Mouse (Mus musculus): Measurements from ENCODE around the gene Stpg1. TPM values are rescaled to one million over a fixed set of nuclear protein-coding genes. Genes with fewer than 3 reads are reported as not detected.

Stpg1 gene
- total and polyA plus RNA-seq, 2 experiments from 2014 or later = 0.18 TPM; not detected in 1

DNA sequence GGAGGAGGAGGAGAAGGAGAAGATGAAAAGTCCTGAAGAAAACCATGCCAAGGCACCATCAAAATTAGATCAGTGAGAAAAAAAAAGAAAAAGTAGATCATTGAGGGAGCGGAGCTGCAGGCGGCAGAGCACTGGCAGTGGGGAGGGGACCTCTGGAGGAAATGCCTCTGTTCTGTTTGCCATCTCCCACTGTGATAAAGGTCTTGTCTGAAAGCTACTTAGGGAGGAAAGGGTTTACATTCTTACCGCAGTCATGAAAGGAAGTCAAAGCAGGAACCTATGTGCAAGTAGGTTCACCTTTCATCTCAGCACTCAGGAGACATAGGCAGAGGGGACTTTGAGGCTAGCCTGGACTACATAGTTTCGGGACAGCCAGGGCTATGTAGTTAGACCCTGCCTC lies 7.0 kb downstream of the Stpg1 start:
- H3K9ac ChIP-seq (replicated peaks; ENCODE audit: low read depth, low read length) = no peak overlapping the region
- DNase-seq (ENCODE audit: low spot score) = no peak
- no peaks in the 10 kb centered on the region for H3K36me3 ChIP-seq (replicated peaks; ENCODE audit: control insufficient read depth, insufficient read depth, low read length)
- no peaks in the 10 kb centered on the region for H3K9me3 ChIP-seq (replicated peaks; ENCODE audit: control insufficient read depth, low read length)
- H3K4me3 ChIP-seq (ENCODE audit: low read depth, low read length) = no peak overlapping the region
- 46% methylated on average over 4 of the region's 4 CpGs for WGBS
- H3K4me1 ChIP-seq (ENCODE audit: control insufficient read depth, insufficient read depth) = no peaks in the 10 kb centered on the region
- no peaks in the 10 kb centered on the region for H3K27me3 ChIP-seq (ENCODE audit: control insufficient read depth, insufficient read depth, low read length)
- no peak overlapping the region for H3K4me2 ChIP-seq (ENCODE audit: low read depth, low read length)
- no peak overlapping the region for H3K27ac ChIP-seq (ENCODE audit: low read depth)
- no peak for ATAC-seq (ENCODE audit: insufficient read depth, low read depth)
- TF ChIP-seq EP300 (IDR thresholded peaks at IDR 0.05; ENCODE audit: low read depth) = no peak
- TF ChIP-seq CTCF (IDR thresholded peaks at IDR 0.05; ENCODE audit: low read depth) = no peak

DNA sequence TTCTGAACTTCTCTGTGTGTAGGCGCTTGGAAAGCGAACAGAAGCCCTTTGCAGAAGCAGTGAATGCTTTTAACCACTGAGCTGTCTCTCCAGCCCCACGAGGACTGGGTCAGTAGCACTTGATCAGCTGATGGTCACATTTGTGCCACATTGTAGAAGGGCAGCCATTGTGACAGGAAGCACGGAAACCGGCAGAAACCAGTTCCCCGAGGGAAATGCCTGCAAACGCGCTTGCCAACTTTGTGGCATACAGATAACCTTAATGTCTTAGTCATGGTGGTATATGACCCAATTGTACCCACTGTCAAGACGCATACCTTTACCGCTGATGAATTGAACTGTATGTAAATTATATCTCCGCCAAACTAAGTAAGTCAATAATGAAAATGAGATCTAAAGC lies 11.2 kb downstream of the Stpg1 start:
- 66% methylated on average over 11 of the region's 11 CpGs for WGBS

DNA sequence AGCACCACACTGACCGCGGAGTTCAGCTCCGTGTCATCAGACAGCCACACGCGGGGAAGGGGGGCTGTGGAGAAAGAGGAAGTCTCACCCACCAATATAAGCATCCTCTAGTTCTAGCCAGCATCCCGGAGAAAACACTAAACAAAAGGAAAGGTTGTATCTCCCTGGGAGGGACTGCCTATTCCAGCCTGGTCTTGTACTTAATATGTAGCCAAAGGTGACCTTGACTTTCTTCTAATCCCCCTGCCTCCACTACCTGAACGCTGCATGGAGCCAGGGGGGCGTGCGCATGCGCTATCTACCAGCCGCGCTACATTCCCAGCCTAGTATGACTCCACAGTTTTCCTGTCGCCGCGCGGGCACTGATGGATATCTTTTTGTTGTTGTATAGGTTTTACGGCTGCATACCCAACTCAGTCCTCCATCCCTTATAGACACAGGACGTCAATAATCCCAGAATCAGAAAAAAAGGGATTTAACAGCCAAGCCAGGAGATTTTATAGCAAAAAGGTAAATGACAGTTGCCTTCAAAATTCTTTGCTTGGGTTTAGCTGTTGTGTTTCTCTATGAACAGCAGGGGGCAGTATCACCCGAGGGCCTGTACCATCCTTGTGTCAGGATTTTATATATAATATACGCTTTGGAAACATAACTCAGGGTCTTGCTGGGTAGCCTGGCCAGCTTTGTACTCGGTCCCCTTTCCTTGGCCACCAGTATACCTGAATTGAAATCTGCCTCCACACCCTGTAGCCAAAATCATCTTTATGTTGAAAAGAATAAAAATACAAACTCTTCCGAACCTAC lies 13.2 kb downstream of the Stpg1 start:
- Histone ChIP-seq H3K36me3 (replicated peaks; ENCODE audit: control insufficient read depth, insufficient read depth, low read length) (no peaks in the 10 kb centered on the region), H3K9me3 (replicated peaks; ENCODE audit: control insufficient read depth, low read length) (no peaks in the 10 kb centered on the region), H3K9ac (replicated peaks; ENCODE audit: low read depth, low read length) (0 out of 2 replicates have a peak overlapping the region, but pooled peaks have one; percentile 8), H3K4me3 (ENCODE audit: low read depth, low read length) (peak overlapping the region; percentile 33), H3K27me3 (ENCODE audit: control insufficient read depth, insufficient read depth, low read length) (no peaks in the 10 kb centered on the region), H3K27ac (ENCODE audit: low read depth) (no peak overlapping the region), H3K4me2 (ENCODE audit: low read depth, low read length) (peak overlapping the region; percentile 59), H3K4me1 (ENCODE audit: control insufficient read depth, insufficient read depth) (peaks cover 6% of the 10 kb centered on the region; the same call in 1 of the 2 replicates)
- DNase-seq (ENCODE audit: low spot score) = peak; percentile 27
- 11% methylated on average over 22 of the region's 22 CpGs for WGBS
- 0 out of 2 replicates have a peak, but pooled peaks have one; percentile 42 for ATAC-seq (ENCODE audit: insufficient read depth, low read depth)
- TF ChIP-seq CTCF (IDR thresholded peaks at IDR 0.05; ENCODE audit: low read depth) (peak; percentile 61), EP300 (IDR thresholded peaks at IDR 0.05; ENCODE audit: low read depth) (no peak)

More for the DNA sequence above, 11.2 kb downstream of the Stpg1 start:
- no peak overlapping the region for H3K4me3 ChIP-seq (ENCODE audit: low read depth, low read length)
- ATAC-seq (ENCODE audit: insufficient read depth, low read depth) = no peak
- no peaks in the 10 kb centered on the region for H3K27me3 ChIP-seq (ENCODE audit: control insufficient read depth, insufficient read depth, low read length)
- no peak overlapping the region for H3K27ac ChIP-seq (ENCODE audit: low read depth)
- no peak overlapping the region for H3K4me2 ChIP-seq (ENCODE audit: low read depth, low read length)
- TF ChIP-seq EP300 (IDR thresholded peaks at IDR 0.05; ENCODE audit: low read depth) (no peak), CTCF (IDR thresholded peaks at IDR 0.05; ENCODE audit: low read depth) (no peak)
- no peaks in the 10 kb centered on the region for H3K9me3 ChIP-seq (replicated peaks; ENCODE audit: control insufficient read depth, low read length)
- H3K4me1 ChIP-seq (ENCODE audit: control insufficient read depth, insufficient read depth) = peaks cover 6% of the 10 kb centered on the region; the same call in 1 of the 2 replicates
- H3K9ac ChIP-seq (replicated peaks; ENCODE audit: low read depth, low read length) = no peak overlapping the region
- H3K36me3 ChIP-seq (replicated peaks; ENCODE audit: control insufficient read depth, insufficient read depth, low read length) = no peaks in the 10 kb centered on the region
- no peak for DNase-seq (ENCODE audit: low spot score)

DNA sequence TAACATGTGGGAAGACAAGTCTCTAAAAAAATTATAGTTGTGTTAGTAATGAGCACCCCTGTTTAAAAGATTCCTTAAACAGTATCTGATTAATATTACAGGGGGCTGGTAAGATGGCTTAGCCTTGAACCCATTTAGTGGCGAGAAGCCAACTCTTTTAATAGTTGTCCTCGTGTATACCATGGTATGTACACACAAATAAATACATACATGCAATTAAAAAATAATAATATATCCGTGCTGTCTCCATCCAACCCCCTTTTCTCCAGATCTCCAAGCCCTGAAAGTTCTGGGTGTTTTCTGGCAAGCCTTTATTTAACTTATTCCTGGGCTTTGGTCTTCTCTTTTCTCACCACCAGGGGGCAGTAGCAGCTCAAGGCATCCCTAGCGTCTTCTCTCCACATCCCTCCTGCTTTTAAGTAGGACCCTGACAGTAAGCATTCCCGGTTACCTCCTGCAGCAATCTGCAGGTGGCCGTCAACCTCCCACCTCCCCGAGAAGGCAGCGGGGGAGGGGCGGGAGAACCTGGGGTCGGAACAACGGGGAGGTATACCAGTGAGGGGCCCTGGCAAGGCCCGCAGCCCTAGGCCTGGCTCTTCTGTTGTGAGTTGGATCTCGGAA lies 13.9 kb downstream of the Stpg1 start:
- Histone ChIP-seq H3K27ac (ENCODE audit: low read depth) (no peak overlapping the region), H3K4me3 (ENCODE audit: low read depth, low read length) (no peak overlapping the region), H3K9ac (replicated peaks; ENCODE audit: low read depth, low read length) (no peak overlapping the region), H3K36me3 (replicated peaks; ENCODE audit: control insufficient read depth, insufficient read depth, low read length) (no peaks in the 10 kb centered on the region), H3K9me3 (replicated peaks; ENCODE audit: control insufficient read depth, low read length) (no peaks in the 10 kb centered on the region), H3K4me1 (ENCODE audit: control insufficient read depth, insufficient read depth) (peaks cover 6% of the 10 kb centered on the region; the same call in 1 of the 2 replicates), H3K4me2 (ENCODE audit: low read depth, low read length) (peak overlapping the region; percentile 28; the same call in 1 of the 2 replicates), H3K27me3 (ENCODE audit: control insufficient read depth, insufficient read depth, low read length) (no peaks in the 10 kb centered on the region)
- DNase-seq (ENCODE audit: low spot score) = peak; percentile 83
- ATAC-seq (ENCODE audit: insufficient read depth, low read depth) = peak; percentile 47; the same call in 1 of the 2 replicates
- WGBS = 20% methylated on average over 13 of the region's 13 CpGs
- no peak for TF ChIP-seq EP300 (IDR thresholded peaks at IDR 0.05; ENCODE audit: low read depth)
- TF ChIP-seq CTCF (IDR thresholded peaks at IDR 0.05; ENCODE audit: low read depth) = peak; percentile 92

DNA sequence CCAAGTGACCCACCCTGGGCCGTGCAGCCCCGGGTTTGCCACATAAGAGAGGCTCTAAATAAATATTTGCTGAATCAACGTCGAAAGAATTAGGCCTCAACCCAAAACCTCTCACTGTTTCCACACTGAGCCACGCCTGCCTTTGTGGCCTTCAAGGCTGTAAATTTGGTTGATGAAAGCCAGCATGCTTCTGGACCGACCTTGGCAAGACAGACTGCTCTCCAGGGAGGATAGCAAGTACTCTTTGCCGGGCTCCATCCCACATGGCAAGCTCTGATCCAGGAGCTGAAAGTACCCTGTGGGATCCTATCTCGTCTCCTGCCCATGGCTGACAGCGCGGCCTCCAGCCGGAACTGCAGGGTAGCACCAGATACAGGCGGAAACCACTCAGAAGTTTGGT lies 14.9 kb downstream of the Stpg1 start:
- H3K36me3 ChIP-seq (replicated peaks; ENCODE audit: control insufficient read depth, insufficient read depth, low read length) = no peaks in the 10 kb centered on the region
- WGBS = 70% methylated on average over 12 of the region's 12 CpGs

More for the DNA sequence above, 14.9 kb downstream of the Stpg1 start:
- Histone ChIP-seq H3K4me3 (ENCODE audit: low read depth, low read length) (no peak overlapping the region), H3K27ac (ENCODE audit: low read depth) (no peak overlapping the region), H3K27me3 (ENCODE audit: control insufficient read depth, insufficient read depth, low read length) (no peaks in the 10 kb centered on the region), H3K9me3 (replicated peaks; ENCODE audit: control insufficient read depth, low read length) (no peaks in the 10 kb centered on the region), H3K4me2 (ENCODE audit: low read depth, low read length) (no peak overlapping the region), H3K9ac (replicated peaks; ENCODE audit: low read depth, low read length) (no peak overlapping the region), H3K4me1 (ENCODE audit: control insufficient read depth, insufficient read depth) (peaks cover 6% of the 10 kb centered on the region; the same call in 1 of the 2 replicates)
- no peak for ATAC-seq (ENCODE audit: insufficient read depth, low read depth)
- no peak for DNase-seq (ENCODE audit: low spot score)
- TF ChIP-seq EP300 (IDR thresholded peaks at IDR 0.05; ENCODE audit: low read depth) (no peak), CTCF (IDR thresholded peaks at IDR 0.05; ENCODE audit: low read depth) (no peak)

Measured in heart, postnatal 0 days (tissue).